Mouse (Mus musculus) heart, embryonic 14.5 days (tissue): ENCODE results near the gene Csrp1. TPM values are rescaled to one million over a fixed set of nuclear protein-coding genes. Genes with fewer than 3 reads are reported as not detected.
A peak's percentile ranks its signal among the peaks of the same experiment; 100 is the strongest.

Experiments
- ATAC-seq: fragments of 200-750 bp; cut with Nextera tagmentation; 2 replicates; pipeline ENCODE4 v1.8.0; 2017; ENCODE audit warnings: low read depth, moderate TSS enrichment; ENCODE audit not compliant: insufficient number of reproducible peaks, insufficient read depth, low FRiP score
- H3K27ac ChIP-seq, 2 experiments: fragments of 200-500 bp in 1 of 2; fragments of 300-500 bp in 1 of 2; sonication (generic) in 1 of 2; replicated peaks in 1 of 2; 2 replicates each; pipeline ENCODE4 v1.5.1; 2012 to 2014; ENCODE audit warnings: low read depth in 2 of 2, low read length in 2 of 2, control low read depth in 1 of 2, mild to moderate bottlenecking in 1 of 2, mixed read lengths in 1 of 2; ENCODE audit not compliant: control insufficient read depth in 1 of 2, insufficient read depth in 1 of 2
- H3K27me3 ChIP-seq: fragments of 300-500 bp; sonication (generic); 2 replicates; pipeline ENCODE4 v1.6.1; 2014; ENCODE audit warnings: mild to moderate bottlenecking, low read length, control low read depth; ENCODE audit not compliant: control insufficient read depth, insufficient read depth
- H3K36me3 ChIP-seq: fragments of 300-500 bp; sonication (generic); 2 replicates; pipeline ENCODE4 v1.6.1; 2014; ENCODE audit warnings: mild to moderate bottlenecking, control low read depth, low read length, mixed read lengths; ENCODE audit not compliant: control insufficient read depth, insufficient read depth
- H3K4me1 ChIP-seq, 2 experiments: fragments of 200-500 bp in 1 of 2; fragments of 300-500 bp in 1 of 2; sonication (generic) in 1 of 2; 2 replicates each; pipeline ENCODE4 v1.6.1; 2012 to 2014; ENCODE audit warnings: low read length in 2 of 2, control low read depth in 1 of 2, mixed read lengths in 1 of 2; ENCODE audit not compliant: control insufficient read depth in 2 of 2, insufficient read depth in 2 of 2
- H3K4me2 ChIP-seq: fragments of 300-500 bp; sonication (generic); 2 replicates; pipeline ENCODE4 v1.6.1; 2014; ENCODE audit warnings: mild to moderate bottlenecking, low read length
- H3K4me3 ChIP-seq, 2 experiments: fragments of 200-500 bp in 1 of 2; fragments of 300-500 bp in 1 of 2; sonication (generic) in 1 of 2; 2 replicates each; pipeline ENCODE4 v1.5.1; 2012 to 2014; ENCODE audit warnings: low read length in 2 of 2, mild to moderate bottlenecking in 2 of 2, control low read depth in 1 of 2, low read depth in 1 of 2, moderate library complexity in 1 of 2; ENCODE audit not compliant: control insufficient read depth in 1 of 2, insufficient read depth in 1 of 2
- H3K9ac ChIP-seq: fragments of 300-500 bp; sonication (generic); 2 replicates; pipeline ENCODE4 v1.6.1; 2014; ENCODE audit warnings: mild to moderate bottlenecking, low read length
- H3K9me3 ChIP-seq: fragments of 300-500 bp; sonication (generic); 2 replicates; pipeline ENCODE4 v1.6.1; 2016; ENCODE audit warnings: low read length, control low read depth; ENCODE audit not compliant: control insufficient read depth
- WGBS: fragments of 180-500 bp; shearing (Covaris S2); extraction: QIAGEN DNeasy Blood & Tissue Kit; methylation state at CpG from one replicate; pipeline ENCODE4 v1.1.7; 2014; 5-methylcytosine and 5-hydroxymethylcytosine counted together
- polyA plus RNA-seq: library from polyadenylated mRNA; unstranded; fragments of >200 nt; fragmentation: Nextera tagmentation; extraction: Ambion mirVana; gene quantifications from 2 replicates; pipeline ENCODE4 v1.2.1, GENCODE M21; 2014

Csrp1 gene
- polyA plus RNA-seq, 1 experiment from 2014 or later = 220 TPM

DNA sequence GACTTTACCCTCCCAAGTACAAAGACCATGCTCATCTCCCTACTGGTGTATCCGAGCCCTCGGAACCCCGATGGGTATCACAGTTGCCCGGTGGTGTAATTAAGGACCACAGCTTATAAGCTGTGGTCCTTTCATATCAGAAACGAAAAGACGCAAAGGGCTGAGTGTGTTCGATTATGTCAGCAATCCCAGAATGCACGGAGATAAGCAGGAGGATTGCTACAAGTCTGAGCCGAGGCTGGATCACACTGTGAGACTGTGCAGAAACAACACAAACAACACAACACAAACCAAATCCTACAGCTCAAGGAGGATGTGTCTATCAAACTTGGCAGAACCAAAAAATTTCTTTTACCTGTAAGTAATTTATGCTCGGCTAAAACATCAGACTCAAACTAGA, 43.6 kb upstream of the Csrp1 start:
- peaks cover 31 to 38% of the 10 kb centered on the region in 2 experiments for H3K4me1 ChIP-seq
- no peak overlapping the region for H3K4me3 ChIP-seq
- H3K27me3 ChIP-seq = no peaks in the 10 kb centered on the region
- H3K27ac ChIP-seq = no peak overlapping the region
- no peak for ATAC-seq
- no peak overlapping the region for H3K9ac ChIP-seq
- H3K36me3 ChIP-seq = no peaks in the 10 kb centered on the region
- H3K9me3 ChIP-seq = no peaks in the 10 kb centered on the region
- H3K4me2 ChIP-seq = no peak overlapping the region
- WGBS = 73% methylated on average over 10 of the region's 10 CpGs

DNA sequence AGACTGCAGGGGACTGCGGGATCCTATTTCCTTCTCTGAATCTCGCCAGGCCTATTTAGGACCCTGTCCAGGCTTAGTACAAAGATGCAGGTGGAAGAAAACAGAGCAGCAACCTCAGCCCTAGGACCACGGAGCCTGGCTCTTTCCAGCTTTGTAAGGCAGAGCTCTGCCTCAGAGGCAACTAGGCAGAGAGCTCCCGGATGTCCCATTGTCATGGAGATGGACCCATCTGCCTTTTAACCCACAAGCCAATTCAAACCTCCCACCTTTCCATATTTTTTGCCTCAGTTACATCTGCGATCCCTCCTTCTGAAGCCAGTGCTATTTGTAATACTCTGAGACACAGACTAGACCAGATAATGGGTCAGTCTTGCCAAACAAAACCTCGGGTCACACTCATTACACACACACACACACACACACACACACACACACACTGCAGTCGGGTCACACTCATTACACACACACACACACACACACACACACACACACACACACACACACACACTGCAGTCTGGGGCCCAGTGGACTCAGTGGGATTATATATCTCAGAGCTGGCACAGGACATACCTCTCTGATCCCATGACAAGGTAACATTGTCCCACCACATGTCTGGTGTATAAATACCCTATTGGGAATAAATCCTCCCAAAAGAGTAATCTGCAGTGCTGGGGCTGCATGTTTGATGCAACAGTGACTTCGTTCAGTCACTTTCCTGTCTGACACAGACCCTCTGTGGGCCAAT, 42.8 kb upstream of the Csrp1 start:
- 69% methylated on average over 8 of the region's 8 CpGs for WGBS
- Histone ChIP-seq H3K4me1 (peaks cover 26 to 31% of the 10 kb centered on the region in 2 experiments), H3K4me2 (no peak overlapping the region), H3K27me3 (no peaks in the 10 kb centered on the region), H3K36me3 (no peaks in the 10 kb centered on the region), H3K9me3 (no peaks in the 10 kb centered on the region), H3K4me3 (no peak overlapping the region), H3K27ac (no peak overlapping the region), H3K9ac (no peak overlapping the region)
- no peak for ATAC-seq

DNA sequence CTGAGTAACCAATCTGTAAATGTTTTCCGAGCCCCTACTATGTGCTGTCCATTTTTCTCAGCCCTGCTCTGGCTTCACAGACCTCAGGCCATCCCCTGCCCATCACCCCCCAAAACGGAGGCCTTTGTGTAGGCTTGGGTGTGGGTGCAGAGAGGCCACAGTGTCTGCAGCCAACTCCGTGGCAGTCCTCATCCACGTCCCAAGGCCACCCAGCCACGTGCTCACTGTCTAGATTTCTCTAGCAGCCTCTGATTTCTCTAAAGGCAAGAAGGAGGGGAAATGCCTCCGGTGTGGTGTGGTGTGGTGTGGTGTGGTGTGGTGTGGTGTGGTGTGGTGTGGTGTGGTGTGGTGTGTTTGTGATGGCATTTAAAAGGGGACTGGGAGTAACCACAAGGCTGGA, 41.7 kb upstream of the Csrp1 start:
- ATAC-seq = no peak
- Histone ChIP-seq H3K9me3 (no peaks in the 10 kb centered on the region), H3K27ac (no peak overlapping the region), H3K27me3 (no peaks in the 10 kb centered on the region), H3K4me3 (no peak overlapping the region), H3K9ac (no peak overlapping the region), H3K4me2 (no peak overlapping the region), H3K36me3 (no peaks in the 10 kb centered on the region), H3K4me1 (peaks cover 16 to 20% of the 10 kb centered on the region in 2 experiments)
- WGBS = 83% methylated on average over 6 of the region's 6 CpGs

DNA sequence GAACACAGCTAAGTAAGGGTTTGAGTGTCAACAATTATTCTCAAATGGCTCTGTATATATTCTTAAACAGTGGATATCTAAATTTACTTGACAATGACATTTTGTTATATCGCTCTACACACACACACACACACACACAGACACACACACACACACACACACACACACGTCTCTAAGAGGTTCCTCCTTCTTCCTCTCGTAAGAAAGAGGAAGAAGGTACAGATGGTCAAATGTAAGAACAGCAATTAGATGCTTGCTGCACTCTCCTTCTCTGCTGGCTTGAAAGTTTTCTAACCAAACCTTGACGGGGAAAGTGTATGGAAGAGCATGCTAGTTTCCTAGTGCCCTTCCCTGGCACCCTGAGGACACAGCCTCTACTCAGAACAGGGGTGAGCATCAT, 39.1 kb upstream of the Csrp1 start:
- H3K9me3 ChIP-seq = no peaks in the 10 kb centered on the region

DNA sequence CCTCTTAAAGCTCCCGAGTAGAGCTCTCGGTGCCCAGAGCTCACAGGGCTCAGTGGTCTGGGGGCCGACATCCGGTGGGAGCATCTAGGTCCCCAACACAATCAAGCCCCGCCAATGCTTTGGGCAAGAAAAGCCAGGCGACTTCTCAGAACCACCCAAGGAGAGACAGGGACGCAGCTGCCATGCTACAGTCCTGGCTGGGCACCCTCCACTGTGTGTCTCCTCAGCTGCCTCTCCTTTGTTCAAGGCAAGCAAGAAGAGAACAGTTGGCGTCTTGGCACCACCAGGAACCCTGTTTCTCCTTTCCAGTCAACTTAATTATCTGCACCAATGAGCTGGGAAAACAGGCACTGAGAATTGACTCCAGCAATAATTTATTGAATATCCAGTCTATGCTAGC, 38.7 kb upstream of the Csrp1 start:
- H3K4me1 ChIP-seq = peaks cover 3 to 11% of the 10 kb centered on the region in 2 experiments
- H3K36me3 ChIP-seq = no peaks in the 10 kb centered on the region
- no peak overlapping the region for H3K9ac ChIP-seq
- no peaks in the 10 kb centered on the region for H3K9me3 ChIP-seq
- WGBS = 79% methylated on average over 8 of the region's 8 CpGs
- H3K4me2 ChIP-seq = no peak overlapping the region
- H3K4me3 ChIP-seq = no peak overlapping the region
- no peak overlapping the region for H3K27ac ChIP-seq
- ATAC-seq = no peak
- no peaks in the 10 kb centered on the region for H3K27me3 ChIP-seq

More for the DNA sequence above, 39.1 kb upstream of the Csrp1 start:
- peaks cover 4 to 11% of the 10 kb centered on the region in 2 experiments for H3K4me1 ChIP-seq
- H3K36me3 ChIP-seq = no peaks in the 10 kb centered on the region
- no peak overlapping the region for H3K4me3 ChIP-seq
- H3K27ac ChIP-seq = no peak overlapping the region
- no peaks in the 10 kb centered on the region for H3K27me3 ChIP-seq
- ATAC-seq = no peak
- H3K4me2 ChIP-seq = no peak overlapping the region
- no peak overlapping the region for H3K9ac ChIP-seq
- WGBS = 61% methylated on average over 4 of the region's 4 CpGs

DNA sequence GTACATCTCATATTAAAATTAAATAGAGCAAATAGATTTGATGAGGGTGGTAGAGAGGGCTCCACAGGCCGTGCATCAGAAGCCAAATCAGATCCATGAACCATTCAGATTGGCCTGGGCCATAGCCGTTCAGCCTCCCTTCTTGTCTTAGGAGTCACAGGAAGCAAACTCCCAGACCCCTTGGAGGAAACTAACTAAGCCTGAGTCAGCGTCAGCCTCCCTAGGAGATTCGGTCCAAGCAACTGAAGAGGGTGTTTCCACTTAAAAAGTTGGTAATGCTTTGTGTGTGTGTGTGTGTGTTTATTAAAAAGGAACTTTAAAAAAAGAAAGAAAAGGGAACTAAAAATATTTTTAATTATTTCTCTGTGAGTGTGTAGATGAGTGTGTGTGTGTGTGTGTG, 35.0 kb upstream of the Csrp1 start:
- Histone ChIP-seq H3K27me3 (no peaks in the 10 kb centered on the region), H3K4me1 (peaks cover 12 to 15% of the 10 kb centered on the region in 2 experiments), H3K9me3 (no peaks in the 10 kb centered on the region), H3K4me2 (peak overlapping the region; percentile 92; the same call in 1 of the 2 replicates), H3K27ac (no peak overlapping the region), H3K4me3 (no peak overlapping the region), H3K9ac (no peak overlapping the region), H3K36me3 (no peaks in the 10 kb centered on the region)
- WGBS = 61% methylated on average over 4 of the region's 4 CpGs
- ATAC-seq = no peak

DNA sequence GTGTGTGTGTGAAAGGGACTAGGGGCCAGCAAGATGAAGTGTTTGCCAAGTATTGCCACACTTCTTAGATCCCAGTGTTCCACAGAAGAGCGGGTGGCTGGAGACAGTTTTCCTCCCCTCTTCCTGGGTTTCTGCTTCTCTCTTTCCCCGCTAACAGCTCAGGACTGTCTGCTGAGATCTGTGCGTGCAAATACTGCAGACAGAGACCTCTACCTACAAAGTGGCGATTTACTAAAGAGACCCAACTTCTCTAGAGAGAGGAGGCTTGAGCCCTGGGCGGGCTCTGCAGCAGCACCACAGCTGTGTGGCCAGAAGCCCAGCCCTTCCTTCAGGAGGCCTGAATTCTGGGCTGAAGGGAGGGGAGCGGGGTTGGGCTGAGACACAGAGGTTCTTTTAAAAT, 34.5 kb upstream of the Csrp1 start:
- WGBS = 52% methylated on average over 6 of the region's 6 CpGs
- Histone ChIP-seq H3K9me3 (no peaks in the 10 kb centered on the region), H3K27me3 (no peaks in the 10 kb centered on the region), H3K4me1 (peaks cover 12 to 15% of the 10 kb centered on the region in 2 experiments), H3K4me3 (peak overlapping the region in 1 of 2 experiments; percentile 52; a peak in 1 of 4 replicates), H3K27ac (peak overlapping the region in 1 of 2 experiments; percentile 53; a peak in 2 of 4 replicates), H3K36me3 (no peaks in the 10 kb centered on the region), H3K9ac (no peak overlapping the region), H3K4me2 (peak overlapping the region; percentile 92)
- ATAC-seq = no peak
